Mouse (Mus musculus) left cerebral cortex, adult 9 months (tissue): ENCODE data around the gene Gm11639.
A peak's percentile ranks its signal among the peaks of the same experiment; 100 is the strongest.
"Not testable (repeated sequence)": the region's sequence is repeated elsewhere in the genome, so short reads cannot be mapped to it uniquely, and the experiment has no call there.

Experiments
- DNase-seq, 2 experiments: peaks; one replicate each; pipeline ENCODE4 v3.0.0; 2022; ENCODE audit warnings: low spot score in 2 of 2

Gene Gm11639

DNA sequence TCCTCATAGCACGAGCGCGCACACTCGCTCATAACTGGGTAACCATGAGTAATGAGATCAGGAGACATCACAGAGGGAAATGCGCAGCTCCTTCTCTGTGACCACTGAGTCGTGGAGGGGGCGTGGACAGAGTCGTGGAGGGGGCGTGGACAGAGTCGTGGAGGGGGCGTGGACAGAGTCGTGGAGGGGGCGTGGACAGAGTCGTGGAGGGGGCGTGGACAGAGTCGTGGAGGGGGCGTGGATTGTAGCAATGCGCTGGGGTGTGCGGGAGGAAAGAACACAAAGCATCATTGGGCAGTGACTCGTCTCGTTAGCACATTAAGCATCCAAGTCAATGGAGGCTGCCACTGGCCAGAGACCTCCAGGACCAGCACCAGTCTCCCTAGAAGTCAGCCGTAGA is 426.9 kb downstream of the Gm11639 start:
- DNase-seq: not testable (repeated sequence)

DNA sequence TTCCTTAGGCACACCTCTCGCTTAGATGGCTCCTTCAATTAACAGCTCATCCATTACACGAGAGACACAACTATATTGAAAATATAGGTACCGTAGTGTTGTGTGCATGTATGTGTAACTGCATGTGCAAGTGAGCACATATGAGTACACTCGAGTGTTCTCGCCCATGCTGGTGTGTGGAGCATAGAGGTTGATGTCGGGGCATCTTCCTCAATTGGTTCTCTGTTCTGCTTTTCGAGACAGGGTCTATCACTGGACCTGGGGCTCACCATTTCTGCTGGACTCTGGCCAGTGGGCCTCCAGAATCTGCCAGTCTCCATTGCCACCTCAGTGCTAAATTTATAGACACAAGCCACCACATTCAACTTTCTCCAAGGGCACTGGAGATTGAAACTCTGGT is 432.3 kb downstream of the Gm11639 start:
- DNase-seq: no peak

GRCm38 (mm10) chr11:105120551-105121061 is 435.1 kb downstream of the Gm11639 start:
- no peak for DNase-seq

DNA sequence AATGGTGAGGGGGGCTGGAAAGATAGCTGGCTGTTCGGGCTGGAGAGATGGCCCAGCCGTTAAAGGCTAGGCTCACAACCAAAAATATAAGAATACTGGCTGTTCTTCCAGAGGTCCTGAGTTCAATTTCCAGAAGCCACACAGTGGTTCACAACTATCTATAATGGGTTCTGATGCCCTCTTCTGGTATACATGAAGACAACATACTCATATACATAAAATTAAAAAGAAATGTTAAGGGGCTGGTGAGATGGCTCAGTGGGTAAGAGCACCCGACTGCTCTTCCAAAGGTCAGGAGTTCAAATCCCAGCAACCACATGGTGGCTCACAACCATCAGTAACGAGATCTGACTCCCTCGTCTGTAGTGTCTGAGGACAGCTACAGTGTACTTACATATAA is 436.3 kb downstream of the Gm11639 start:
- not testable (repeated sequence) for DNase-seq

GRCm38 (mm10) chr11:105123986-105124385 is 438.5 kb downstream of the Gm11639 start:
- no peak for DNase-seq

DNA sequence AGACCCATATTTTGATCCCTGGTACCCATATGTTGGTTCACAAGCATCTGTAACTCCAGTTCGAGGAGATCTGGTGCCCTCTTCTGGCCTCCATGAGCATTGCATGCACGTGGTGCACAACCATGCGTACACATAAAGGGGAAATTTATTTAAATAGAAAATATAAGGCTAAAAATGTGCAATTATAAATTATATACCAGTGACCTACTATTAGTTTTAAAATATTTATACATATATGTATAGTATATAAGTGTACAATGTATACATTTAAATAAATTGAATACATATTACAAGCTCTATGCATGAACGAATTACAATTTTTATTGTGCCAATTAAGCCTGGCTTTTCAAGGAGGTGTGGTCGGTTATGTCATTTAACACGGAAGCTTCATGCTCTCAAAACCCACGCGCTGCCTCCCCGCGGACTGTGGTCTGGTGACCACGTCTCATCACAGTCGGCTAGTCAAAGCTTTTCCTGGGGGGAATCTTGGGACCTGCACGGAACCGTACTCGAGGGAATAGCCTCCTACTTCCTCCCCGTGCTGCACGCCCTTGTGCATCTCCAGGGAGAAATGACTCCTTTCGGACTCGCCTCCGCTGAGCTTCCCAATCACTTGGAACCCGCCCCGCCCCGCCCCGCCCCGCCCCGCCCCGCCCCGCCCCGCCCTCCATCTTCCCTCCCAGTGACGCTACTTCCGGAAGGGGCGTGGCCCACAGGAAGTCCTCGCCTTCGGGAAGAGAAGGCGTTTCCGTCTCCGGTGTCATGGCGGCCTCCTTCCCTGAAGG is 440.4 kb downstream of the Gm11639 start, which contains the start of gene Mettl2:
Gene Mettl2 (plus strand): TSS at position 691 of the 785 bp plus-strand sequence.
- DNase-seq: peak; percentile 42 to 78

GRCm38 (mm10) chr11:105126520-105127029 is 441.1 kb downstream of the Gm11639 start:
- no peak for DNase-seq

DNA sequence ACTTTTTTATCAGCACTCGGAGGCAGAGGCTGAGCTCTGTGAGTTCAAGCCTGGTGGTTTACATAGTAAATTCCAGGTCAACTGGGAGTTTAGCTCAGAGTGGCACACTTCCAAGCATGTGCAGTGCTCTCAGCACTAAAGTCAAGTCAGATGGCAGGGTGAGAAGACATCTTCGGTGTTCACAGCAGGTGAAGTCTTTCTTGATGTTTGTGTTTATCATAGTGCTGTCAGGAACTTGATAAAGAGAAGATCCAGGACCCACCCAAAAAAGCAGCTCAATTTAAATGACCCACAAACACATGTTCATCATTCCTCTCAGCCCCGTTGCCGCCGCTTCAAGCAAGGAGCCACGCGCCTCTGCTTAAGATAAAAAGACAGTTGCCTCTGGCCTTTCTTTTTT is 450.2 kb downstream of the Gm11639 start:
- DNase-seq: no peak

DNA sequence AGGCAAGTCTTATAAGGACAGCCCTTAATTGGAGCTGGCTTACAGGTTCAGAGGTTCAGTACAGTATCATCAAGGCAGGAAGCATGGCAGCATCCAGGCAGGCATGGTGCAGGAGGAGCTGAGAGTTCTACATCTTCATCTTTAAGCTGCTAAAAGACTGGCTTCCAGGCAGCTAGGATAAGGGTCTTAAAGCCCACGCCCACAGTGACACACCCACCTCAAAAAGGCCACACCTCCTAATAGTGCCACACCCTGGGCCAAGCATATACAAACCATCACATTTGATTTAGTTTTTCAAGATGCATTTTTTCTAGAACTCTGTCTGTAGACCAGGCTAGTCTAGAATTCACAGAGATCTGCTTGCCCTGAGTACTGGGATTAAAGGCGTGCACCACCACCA is 451.7 kb downstream of the Gm11639 start:
- not testable (repeated sequence) for DNase-seq

GRCm38 (mm10) chr11:105140512-105140911 is 455.0 kb downstream of the Gm11639 start:
- DNase-seq: not testable (repeated sequence)

DNA sequence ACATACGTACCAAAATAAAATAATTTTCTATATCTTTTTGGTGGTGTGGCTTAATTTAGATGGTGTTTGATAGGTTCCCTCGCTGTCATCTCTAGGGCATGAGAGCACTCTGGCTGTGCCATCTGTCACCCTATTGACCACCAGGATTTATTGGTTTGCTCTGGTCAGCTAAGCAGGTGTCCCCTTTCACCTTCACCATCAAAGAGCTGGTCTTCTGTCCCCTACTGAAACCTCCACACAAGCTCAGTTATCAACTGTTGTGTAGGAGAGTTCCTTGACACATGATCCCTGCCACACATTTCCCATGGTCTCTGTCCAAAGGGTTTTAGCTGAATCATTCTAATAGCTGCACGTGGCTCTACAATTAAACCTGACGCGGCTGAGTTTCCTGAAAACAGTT is 455.6 kb downstream of the Gm11639 start:
- DNase-seq: no peak

GRCm38 (mm10) chr11:105143564-105143963 is 458.1 kb downstream of the Gm11639 start:
- no peak for DNase-seq

DNA sequence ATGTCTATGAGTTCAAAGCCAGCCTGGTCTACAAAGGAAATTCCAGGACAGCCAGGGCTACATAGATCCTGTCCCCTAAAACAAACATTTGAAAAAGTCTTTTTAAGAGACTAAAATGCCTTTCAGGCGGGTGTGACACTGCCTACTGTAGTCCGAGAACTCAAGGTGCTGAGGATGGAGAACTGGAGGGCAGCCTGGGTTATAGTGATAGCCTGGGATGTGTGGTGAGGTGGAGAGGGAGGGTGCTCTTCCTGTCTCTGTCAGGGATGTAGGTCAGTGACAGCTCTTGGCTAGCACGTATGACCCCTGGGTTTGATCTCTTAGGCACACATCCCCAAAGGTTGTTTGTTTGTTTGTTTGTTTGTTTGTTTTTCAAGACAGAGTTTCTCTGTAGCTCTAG is 458.6 kb downstream of the Gm11639 start:
- DNase-seq: no peak

- DNase-seq: no peak
These were observed 459.2 kb downstream of the Gm11639 start for GRCm38 (mm10) chr11:105144508-105145210.

DNA sequence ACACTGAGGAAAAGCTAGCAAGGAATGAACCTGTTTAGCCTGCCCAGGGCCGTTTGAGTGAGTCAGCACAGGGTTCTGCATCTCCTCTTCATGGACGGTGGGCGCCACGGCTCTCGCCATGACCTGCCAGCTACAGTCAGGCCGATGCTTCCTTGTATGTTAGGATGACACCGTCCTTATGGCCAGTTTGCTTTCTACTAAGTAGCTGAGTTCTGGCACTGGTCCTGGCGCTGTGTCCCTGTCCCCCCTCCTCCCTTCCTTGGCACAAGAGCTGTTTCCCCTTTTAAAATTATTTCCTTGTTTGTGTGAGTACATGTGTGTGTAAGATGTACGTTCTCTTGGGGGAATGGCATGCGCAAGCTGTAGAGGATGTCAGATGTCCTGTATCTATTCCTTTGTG is 459.7 kb downstream of the Gm11639 start:
- no peak for DNase-seq

GRCm38 (mm10) chr11:105146593-105146992 is 461.1 kb downstream of the Gm11639 start, which contains the start of gene Gm10842:
Gm10842 (plus strand) TSS chr11:105146893.
- no peak for DNase-seq

DNA sequence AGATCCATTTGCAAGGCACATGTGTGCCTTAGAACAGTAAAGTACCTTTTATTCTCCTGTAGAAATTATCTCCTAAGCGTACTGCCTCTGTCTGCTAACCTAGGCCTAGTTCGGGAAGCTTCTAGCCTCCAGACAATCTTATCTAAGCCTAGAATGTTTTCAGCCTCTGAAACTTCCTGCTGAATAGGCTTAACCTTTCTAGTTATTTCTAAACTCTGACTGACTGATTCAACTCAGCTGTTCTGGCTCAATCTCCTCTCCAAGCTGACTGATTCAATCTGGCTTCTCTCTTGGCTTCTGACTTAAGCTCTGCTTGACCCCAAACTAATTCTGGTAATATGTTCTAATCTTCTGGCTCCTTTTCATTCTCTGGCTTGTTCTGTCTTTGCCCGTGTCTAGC is 463.8 kb downstream of the Gm11639 start:
- DNase-seq: no peak

DNA sequence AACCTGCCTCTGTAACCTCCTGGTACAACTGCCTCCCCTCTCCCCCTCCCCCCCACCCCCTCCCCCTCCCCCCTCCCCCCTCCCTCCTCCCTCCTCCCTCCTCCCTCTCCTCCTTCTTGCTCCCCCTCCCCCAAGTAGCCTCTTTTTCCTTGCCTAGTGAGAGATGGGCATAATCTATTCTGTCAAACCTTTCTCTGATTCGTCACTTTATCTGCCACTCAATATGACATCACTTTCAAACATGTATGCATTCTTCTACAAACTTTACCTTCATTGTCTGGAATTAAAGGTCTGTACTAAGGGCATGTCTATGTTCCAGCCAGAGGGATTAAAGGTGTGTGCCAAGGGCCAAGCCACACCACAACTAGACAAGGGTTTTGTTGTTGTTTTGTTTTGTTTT is 464.3 kb downstream of the Gm11639 start:
- no peak for DNase-seq

GRCm38 (mm10) chr11:105150691-105151090 is 465.2 kb downstream of the Gm11639 start:
- no peak for DNase-seq

DNA sequence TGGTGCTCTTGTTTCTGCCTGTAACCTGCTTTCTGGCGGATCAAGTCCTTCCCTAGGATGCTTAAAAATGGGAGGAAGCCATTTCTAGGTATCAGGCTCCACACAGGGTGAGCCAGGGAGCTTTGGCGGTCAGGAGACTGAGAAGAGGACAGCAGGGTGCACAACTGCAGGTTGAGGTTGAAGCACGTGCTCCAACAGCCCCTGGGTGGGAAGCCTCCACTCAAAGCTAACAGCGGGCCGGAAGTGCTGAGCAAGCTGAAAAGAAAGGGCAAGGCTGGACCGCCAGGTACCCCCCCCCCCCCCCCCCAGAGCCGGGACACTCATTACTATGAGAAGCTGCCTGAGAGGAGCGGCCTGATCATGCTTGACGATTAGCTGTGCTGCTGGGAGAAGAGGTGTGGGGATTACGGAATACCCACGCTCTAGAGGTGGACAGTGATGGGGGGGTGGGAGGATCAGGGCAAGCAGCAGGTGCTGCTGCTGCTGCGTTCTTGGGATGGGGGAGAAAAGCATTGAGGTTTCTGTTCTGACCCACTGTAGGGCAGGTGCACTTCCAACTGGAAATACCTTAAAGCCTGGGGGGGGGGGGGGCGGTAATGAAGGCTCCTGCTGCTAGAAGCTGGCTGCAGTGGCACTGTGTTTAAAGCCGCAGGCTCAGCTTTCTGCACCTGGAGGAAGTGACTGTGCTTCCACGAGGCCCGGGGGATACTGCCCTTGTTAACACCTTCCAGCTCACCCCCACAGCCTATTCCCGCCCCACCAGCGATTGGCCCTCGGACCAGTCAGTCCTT is 465.9 kb downstream of the Gm11639 start:
- DNase-seq: no peak

DNA sequence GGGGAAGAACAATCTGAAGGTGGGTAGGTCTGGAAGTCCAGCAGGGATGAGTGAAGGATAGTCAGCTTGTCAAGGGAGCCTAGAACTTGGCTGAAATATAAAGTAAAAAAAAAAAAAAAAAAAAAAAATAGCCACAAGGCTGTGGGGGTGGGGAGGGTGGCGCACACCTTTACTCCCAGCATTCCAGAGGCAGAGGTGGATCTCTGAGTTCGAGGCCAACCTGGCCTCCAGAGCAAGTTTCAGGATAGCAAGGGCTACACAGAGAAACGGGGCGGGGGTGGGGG is 466.5 kb downstream of the Gm11639 start:
- no peak for DNase-seq

- no peak for DNase-seq
These were observed 466.9 kb downstream of the Gm11639 start for GRCm38 (mm10) chr11:105152357-105152899.
